Mouse (Mus musculus) layer of hippocampus, postnatal 10 days (tissue): ENCODE measurements at regions not wholly inside any gene's neighbourhood (a gene's known extent, or its start where the extent isn't known, plus 50 kb on each side); places are given as distances from the start of the nearest gene placed in this dataset.

Experiments used
- DNase-seq, 2 experiments: peaks; one replicate each; pipeline ENCODE4 v3.0.0; 2021; ENCODE audit warnings: low spot score in 2 of 2

GRCm38 (mm10) chr3:130978986-130979642 is 131.2 kb upstream of the Lef1 start:
- DNase-seq, result no peak

GRCm38 (mm10) chr3:130977921-130978700 is 132.2 kb upstream of the Lef1 start:
- no peak for DNase-seq

DNA sequence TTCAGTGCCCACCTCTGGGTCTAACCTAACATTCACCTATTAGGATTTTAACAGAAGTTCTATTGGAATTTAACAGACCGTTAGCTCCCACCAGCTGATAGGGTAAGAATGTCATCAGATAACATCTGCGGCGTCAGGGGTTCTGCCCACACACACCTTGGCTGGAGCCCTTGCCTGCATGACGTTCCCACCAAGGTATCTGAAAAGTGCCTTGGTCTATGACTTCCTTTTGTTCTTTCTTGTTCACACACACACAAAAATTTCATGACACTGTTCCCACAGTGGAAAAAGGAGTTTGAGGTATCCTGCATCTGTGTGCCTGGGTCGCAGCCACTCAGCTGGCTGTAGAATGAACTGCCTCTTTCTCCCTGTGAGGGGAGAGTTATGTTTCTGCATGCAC is 134.1 kb upstream of the Lef1 start:
- DNase-seq, result no peak

- DNase-seq, result no peak
These were observed 135.0 kb upstream of the Lef1 start for GRCm38 (mm10) chr3:130975291-130975690.

DNA sequence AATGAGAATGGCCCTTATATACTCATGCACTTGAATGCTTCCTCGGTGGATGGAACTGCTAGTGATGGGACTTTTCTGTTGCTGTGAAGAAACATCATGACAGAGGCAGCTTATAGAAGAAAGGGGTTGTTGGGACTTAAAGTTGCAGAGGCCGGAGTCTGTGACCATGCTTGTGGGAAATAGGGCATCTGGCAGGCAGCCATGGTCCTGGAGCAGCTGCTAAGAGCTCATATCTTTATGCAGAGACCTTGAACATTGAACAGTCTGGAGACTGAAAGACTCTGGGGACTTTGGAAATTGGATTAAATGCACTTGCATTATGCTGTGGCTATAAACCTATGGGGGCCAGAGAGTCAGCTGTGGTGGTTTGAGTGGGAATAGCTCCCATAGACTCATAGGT is 138.1 kb upstream of the Lef1 start:
- DNase-seq, result no peak

DNA sequence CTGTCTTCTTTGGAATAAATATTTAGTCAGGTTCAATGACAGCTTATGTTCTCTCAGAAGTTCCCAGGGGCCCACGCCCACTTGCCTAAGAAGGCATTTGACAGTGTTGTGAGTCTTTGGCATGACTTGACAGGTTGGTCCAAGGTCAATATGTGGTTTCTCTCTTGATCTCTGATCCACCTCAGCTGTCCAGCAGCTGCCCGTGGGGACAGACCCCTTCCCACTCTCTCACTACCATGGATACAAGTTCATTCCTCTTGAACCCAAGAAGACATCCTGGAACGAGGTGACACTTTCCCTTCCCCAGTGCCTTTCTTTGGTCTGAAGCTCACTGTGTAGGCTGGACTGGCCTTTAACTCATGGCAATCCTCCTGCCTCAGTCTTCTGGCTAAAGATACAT is 145.0 kb upstream of the Lef1 start:
- DNase-seq, result no peak

DNA sequence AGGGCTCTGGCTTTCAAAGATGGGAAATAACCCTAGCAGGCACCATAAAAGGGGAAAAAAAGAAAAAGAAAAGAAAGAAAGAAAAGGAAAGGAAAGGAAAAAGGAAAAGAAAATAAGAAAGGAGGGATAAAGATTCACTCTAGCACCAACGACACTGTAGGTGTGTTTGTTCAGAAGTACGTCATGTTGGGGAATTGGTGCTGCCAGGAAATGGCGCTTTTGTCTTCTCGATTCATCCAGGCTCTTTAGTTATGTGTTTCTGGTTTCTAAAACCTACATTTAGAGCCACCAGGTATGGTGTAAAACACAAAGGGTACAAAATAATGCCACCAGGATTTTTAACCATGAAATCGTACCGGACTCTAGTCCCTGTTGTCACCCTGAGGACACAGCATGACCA is 146.2 kb upstream of the Lef1 start:
- DNase-seq, result no peak

GRCm38 (mm10) chr3:130963625-130964024 is 146.6 kb upstream of the Lef1 start:
- DNase-seq, result peak in 1 of 2 experiments; percentile 41

- DNase-seq, result no peak
These were observed 147.4 kb upstream of the Lef1 start for GRCm38 (mm10) chr3:130962701-130963472.

DNA sequence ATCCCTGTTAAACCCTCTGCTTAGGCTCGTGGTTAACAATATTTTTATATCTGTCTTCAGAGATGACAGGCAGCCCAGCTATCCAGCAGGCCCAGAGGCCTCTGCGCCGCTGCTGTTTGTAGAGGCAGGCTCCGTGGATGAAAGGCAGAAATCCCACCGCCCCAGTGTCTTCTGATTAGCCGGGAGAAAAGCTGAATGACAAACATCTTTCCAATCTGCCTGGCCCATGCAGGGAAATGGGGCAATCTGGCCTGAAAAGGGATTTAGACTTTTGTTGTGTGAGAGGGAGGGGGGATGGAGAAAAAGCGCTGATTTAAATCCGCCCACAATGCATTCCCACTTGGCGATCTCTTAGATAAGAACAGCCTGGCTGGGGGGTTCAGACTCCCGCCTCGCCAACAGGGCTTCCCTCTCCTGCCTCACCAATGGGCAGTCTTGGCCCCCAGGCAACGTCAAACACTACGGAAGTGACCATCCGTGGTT is 148.1 kb upstream of the Lef1 start:
- peak in 1 of 2 experiments; percentile 26 for DNase-seq

- DNase-seq, result no peak
These were observed 148.6 kb upstream of the Lef1 start for GRCm38 (mm10) chr3:130961704-130962103.

GRCm38 (mm10) chr3:130955958-130956357 is 154.3 kb upstream of the Lef1 start:
- no peak for DNase-seq

- no peak for DNase-seq
These were observed 158.9 kb upstream of the Lef1 start for GRCm38 (mm10) chr3:130951381-130951780.

- no peak for DNase-seq
These were observed 159.4 kb upstream of the Lef1 start for GRCm38 (mm10) chr3:130950872-130951271.

- DNase-seq, result no peak
These were observed 162.4 kb upstream of the Lef1 start for GRCm38 (mm10) chr3:130947880-130948279.

DNA sequence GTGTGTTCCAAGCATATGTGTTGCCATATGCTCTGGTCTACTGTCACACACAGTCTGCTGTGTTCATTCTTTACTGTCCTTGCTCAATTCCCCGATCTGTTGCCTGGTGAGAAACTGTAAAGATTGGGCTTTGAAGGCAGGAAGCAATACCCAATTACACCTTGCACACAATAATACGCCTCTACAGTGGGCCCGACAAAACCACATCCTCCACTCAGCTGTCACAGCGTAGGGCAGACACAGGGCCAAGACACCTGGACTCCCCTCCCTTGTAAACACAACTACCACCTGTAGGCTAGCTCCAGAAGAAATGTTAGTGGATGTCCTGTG is 163.0 kb upstream of the Lef1 start:
- DNase-seq, result no peak

DNA sequence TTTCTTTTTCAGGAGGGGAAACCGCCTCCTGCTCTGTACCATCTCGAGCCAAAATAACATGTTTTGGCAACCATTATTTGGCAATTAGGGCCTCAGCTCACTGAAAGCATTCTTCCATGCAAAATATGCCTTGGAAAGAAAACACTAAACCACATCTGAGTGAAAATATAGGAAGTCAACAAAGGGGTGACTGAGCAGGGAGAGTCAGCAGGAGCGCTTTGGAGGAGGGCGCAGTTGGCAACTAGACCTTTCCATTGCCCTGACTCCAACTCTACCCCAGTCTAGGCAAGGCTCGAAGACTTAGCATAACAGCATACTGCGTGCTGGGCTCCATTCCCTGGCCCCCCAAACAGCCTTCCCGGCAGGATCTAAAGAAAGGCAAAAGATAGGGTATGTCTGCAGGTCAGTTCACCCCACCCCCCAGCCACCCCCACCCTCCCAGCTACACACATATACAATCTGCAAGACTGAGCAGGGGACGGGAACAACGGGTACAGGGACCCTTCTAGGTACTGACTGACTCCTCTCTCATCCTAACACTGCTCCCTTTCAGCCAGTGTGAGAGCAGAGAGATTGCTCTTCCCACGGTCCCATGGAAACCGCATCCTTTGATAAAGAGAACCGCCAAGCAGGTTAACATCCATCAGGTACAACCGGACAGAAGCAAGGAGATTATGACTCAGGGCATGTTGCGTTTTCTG is 163.5 kb upstream of the Lef1 start:
- no peak for DNase-seq

- peak; percentile 49 to 60 for DNase-seq
These were observed 164.3 kb upstream of the Lef1 start for GRCm38 (mm10) chr3:130945861-130946449.

DNA sequence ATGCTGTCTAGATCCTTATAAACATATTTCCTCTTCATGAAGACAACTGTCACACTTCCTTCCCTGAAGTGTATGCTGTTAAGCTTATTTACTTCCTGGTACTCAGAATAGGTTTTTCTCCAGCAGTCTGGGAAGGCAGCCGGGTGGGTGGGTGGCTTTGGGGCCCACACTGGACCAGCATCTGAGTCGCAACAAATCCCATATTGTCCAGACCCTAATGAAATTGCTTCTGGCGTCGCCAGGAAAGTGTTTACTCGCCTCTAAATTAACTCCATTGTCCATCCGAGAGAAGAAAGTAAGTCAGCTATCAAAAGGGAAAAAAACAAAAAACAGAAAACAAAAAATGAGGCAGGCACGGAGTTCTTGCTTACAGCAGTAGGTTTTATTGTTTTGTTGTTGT is 164.9 kb upstream of the Lef1 start:
- DNase-seq, result no peak

DNA sequence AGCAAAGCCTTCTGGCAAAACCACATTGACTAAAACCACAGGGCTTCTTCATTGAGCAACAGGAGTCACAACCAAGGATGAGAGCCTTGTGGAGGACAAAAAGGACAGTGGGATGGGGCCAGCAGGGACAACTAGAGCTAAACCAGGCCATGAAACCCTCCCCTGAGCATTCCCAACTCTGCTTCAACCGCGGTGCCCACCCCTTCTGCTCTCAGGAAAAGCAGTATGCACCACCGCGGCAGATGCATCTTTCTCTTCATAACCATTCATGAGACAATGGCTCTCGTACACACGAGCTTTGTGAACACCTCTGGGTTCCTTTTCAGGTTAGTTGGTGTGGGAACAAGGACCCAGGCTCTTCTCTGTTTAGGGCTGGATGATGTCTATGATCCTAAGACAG is 166.0 kb upstream of the Lef1 start:
- DNase-seq, result no peak
